Mouse (Mus musculus): ENCODE measurements around the gene Ciao1.

DNA sequence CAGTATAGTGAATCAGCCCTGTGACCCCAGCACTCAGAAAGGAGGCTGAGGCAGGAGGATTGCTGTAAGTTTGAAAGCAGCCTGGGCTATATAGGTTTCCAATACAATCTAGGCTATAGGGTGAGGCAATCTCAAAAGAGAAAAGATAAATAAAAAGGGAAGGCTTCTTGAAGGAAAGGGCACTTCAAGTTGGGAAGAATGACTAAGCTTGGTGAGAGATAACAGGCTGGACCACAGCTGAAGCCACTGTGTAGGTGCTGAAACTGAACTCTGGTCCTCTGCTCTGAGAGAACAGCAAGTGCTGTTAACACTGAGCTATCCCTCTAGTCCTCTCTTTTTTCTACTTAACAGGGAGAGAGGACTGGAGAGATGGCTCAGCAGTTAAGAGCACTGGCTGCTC lies 14.9 kb upstream of the Ciao1 start:
- TF ChIP-seq GATA1 (IDR thresholded peaks at IDR 0.05; ENCODE audit: low read length) = no peak
- TF ChIP-seq TAL1 (IDR thresholded peaks at IDR 0.05; ENCODE audit: low read length) = no peak

Data from erythroblast, embryonic 14.5 days (primary cell).